In genomic region chr1:182381327-182381726, GRCm38 (mm10) we compare ENCODE assay signal across 15 mouse cellular contexts. TPM values are rescaled to one million over a fixed set of nuclear protein-coding genes. Genes with fewer than 3 reads are reported as not detected.
DNase-seq lines count a peak whose midpoint lies in the region; ATAC-seq and TF ChIP-seq lines count a peak whose summit lies in the region.
"Had no signal": no experiment of that assay in that cellular context is flagged by ENCODE, and none has a peak within 500 bp of the region (broad histone marks: within the 10 kb centered on the region; RNA-seq: fewer than 3 reads in every experiment).

No protein-coding gene starts in this region.

- TF ChIP-seq POLR2A in bone marrow macrophage, adult 2 months (IDR thresholded peaks at IDR 0.05; ENCODE audit: borderline replicate concordance, low read depth, low read length): no peak

- no peak overlapping the region for H3K4me3 ChIP-seq in kidney, postnatal 0 days (replicated peaks; ENCODE audit: low read depth, low read length)
- H3K4me3 ChIP-seq in bone marrow macrophage, adult 2 months (ENCODE audit: insufficient read depth, low read length): no peak overlapping the region
- H3K4me3 ChIP-seq in midbrain, embryonic 16.5 days (ENCODE audit: low read depth, low read length): no peak overlapping the region
- H3K4me3 ChIP-seq: forebrain, embryonic 15.5 days; gastrocnemius, adult 2 months; liver, embryonic 13.5 days; stomach, embryonic 15.5 days had no signal

- no peaks in the 10 kb centered on the region for H3K4me1 ChIP-seq in kidney, postnatal 0 days (replicated peaks; ENCODE audit: insufficient read depth, low read length)
- peaks cover 41% of the 10 kb centered on the region for H3K4me1 ChIP-seq in bone marrow macrophage, adult 2 months (ENCODE audit: control insufficient read depth, insufficient read depth, low read length)
- H3K4me1 ChIP-seq in midbrain, embryonic 16.5 days (ENCODE audit: control insufficient read depth, insufficient read depth, low read length): no peaks in the 10 kb centered on the region
- H3K4me1 ChIP-seq: forebrain, embryonic 15.5 days; liver, embryonic 13.5 days; stomach, embryonic 15.5 days had no signal

- H3K9ac ChIP-seq in kidney, postnatal 0 days (ENCODE audit: low read depth, low read length): no peak overlapping the region
- H3K9ac ChIP-seq in midbrain, embryonic 16.5 days (ENCODE audit: low read depth, low read length): no peak overlapping the region
- H3K9ac ChIP-seq: forebrain, embryonic 15.5 days; liver, embryonic 13.5 days; stomach, embryonic 15.5 days had no signal

- TF ChIP-seq CTCF in kidney, postnatal 0 days (IDR thresholded peaks at IDR 0.05; ENCODE audit: low read depth): peak; percentile 27; the same call in 1 of the 2 replicates
- no peak for TF ChIP-seq CTCF in bone marrow macrophage, adult 2 months (IDR thresholded peaks at IDR 0.05; ENCODE audit: low read depth, low read length)

- no peak for ATAC-seq in kidney, postnatal 0 days (replicated peaks; ENCODE audit: low FRiP score, low read depth)
- no peak for ATAC-seq in midbrain, embryonic 16.5 days
- ATAC-seq: forebrain, embryonic 15.5 days; hindbrain, embryonic 16.5 days had no signal

- H3K36me3 ChIP-seq in kidney, postnatal 0 days (ENCODE audit: insufficient read depth, low read length): no peaks in the 10 kb centered on the region
- H3K36me3 ChIP-seq in midbrain, embryonic 16.5 days (ENCODE audit: control insufficient read depth, insufficient read depth, low read length): no peaks in the 10 kb centered on the region
- H3K36me3 ChIP-seq: forebrain, embryonic 15.5 days; liver, embryonic 13.5 days; stomach, embryonic 15.5 days had no signal

- H3K4me2 ChIP-seq in kidney, postnatal 0 days (ENCODE audit: low read length): no peak overlapping the region
- H3K4me2 ChIP-seq in midbrain, embryonic 16.5 days (ENCODE audit: low read length): no peak overlapping the region
- H3K4me2 ChIP-seq: forebrain, embryonic 15.5 days; liver, embryonic 13.5 days; stomach, embryonic 15.5 days had no signal

- no peak overlapping the region for H3K27ac ChIP-seq in kidney, postnatal 0 days
- 0 out of 2 replicates have a peak overlapping the region, but pooled peaks have one; percentile 56 for H3K27ac ChIP-seq in bone marrow macrophage, adult 2 months (ENCODE audit: insufficient read depth, low read depth, low read length)
- no peak overlapping the region for H3K27ac ChIP-seq in midbrain, embryonic 16.5 days (ENCODE audit: low read length)
- H3K27ac ChIP-seq: forebrain, embryonic 15.5 days; gastrocnemius, adult 2 months; liver, embryonic 13.5 days; stomach, embryonic 15.5 days had no signal

- 84% methylated on average over 3 of the region's 3 CpGs for whole genome bisulfite sequencing in kidney, postnatal 0 days
- 81% methylated on average over 3 of the region's 3 CpGs for WGBS in midbrain, embryonic 16.5 days

- no peaks in the 10 kb centered on the region for H3K27me3 ChIP-seq in kidney, postnatal 0 days (ENCODE audit: insufficient read depth, low read length)
- no peaks in the 10 kb centered on the region for H3K27me3 ChIP-seq in midbrain, embryonic 16.5 days (ENCODE audit: control insufficient read depth, insufficient read depth, low read depth, low read length)
- H3K27me3 ChIP-seq: forebrain, embryonic 15.5 days; liver, embryonic 13.5 days; stomach, embryonic 15.5 days had no signal

- no peaks in the 10 kb centered on the region for H3K9me3 ChIP-seq in kidney, postnatal 0 days (replicated peaks; ENCODE audit: low read length)
- no peaks in the 10 kb centered on the region for H3K9me3 ChIP-seq in midbrain, embryonic 16.5 days (replicated peaks; ENCODE audit: control insufficient read depth, low read length, poor library complexity, severe bottlenecking)
- H3K9me3 ChIP-seq: forebrain, embryonic 15.5 days; liver, embryonic 13.5 days; stomach, embryonic 15.5 days had no signal

- no peak for DNase-seq in kidney, postnatal 0 days (ENCODE audit: low spot score)
- DNase-seq in kidney, adult 11 months: no peak
- DNase-seq in 416B (ENCODE audit: low read depth) (peak; percentile 53), ES-CJ7 (ENCODE audit: low read depth, low spot score) (peak; percentile 80)
- no peak for DNase-seq in urinary bladder, postnatal 10 days (ENCODE audit: low spot score)
- DNase-seq in kidney, postnatal 36 days: no peak
- DNase-seq: cerebellum, adult 8-10 months; gastrocnemius, adult 2 months; heart, postnatal 10 days; liver, embryonic 13.5 days had no signal

RNA-seq across cellular contexts. Expression of gene Trp53bp2, which starts 27.6 kb away (rescaled TPM):
- 26.1 and 26.7 TPM in 2 replicates for polyA plus RNA-seq in kidney, postnatal 0 days (2015; fragmentation: Nextera tagmentation; extraction: Ambion mirVana)
- polyA plus RNA-seq in bone marrow macrophage, adult 2 months (2012; ENCODE audit: insufficient read depth, insufficient read length, missing spikeins): 10.9 and 12.5 TPM in 2 replicates
- 16.0 and 19.4 TPM in 2 replicates for polyA plus RNA-seq in midbrain, embryonic 16.5 days (2015; fragmentation: Nextera tagmentation; extraction: Ambion mirVana)

RNA-seq across cellular contexts. Expression of gene Fbxo28, which starts 39.9 kb away (rescaled TPM):
- polyA plus RNA-seq in kidney, postnatal 0 days (2015; fragmentation: Nextera tagmentation; extraction: Ambion mirVana): 17.1 and 17.8 TPM in 2 replicates
- polyA plus RNA-seq in bone marrow macrophage, adult 2 months (2012; ENCODE audit: insufficient read depth, insufficient read length, missing spikeins): 18.6 and 23.6 TPM in 2 replicates
- 21.1 and 24.8 TPM in 2 replicates for polyA plus RNA-seq in midbrain, embryonic 16.5 days (2015; fragmentation: Nextera tagmentation; extraction: Ambion mirVana)

Comparison
In these comparisons a context has a peak if more than half of its experiments do, and no peak if none do; other contexts are left out.
1. DNase-seq: peak in 416B (single experiment) and ES-CJ7 (single experiment); none in kidney, postnatal 0 days (single experiment), kidney, adult 11 months (single experiment), urinary bladder, postnatal 10 days (single experiment) and kidney, postnatal 36 days (0 of 2).